Mouse (Mus musculus) neutrophil, adult 65 days (primary cell): ENCODE measurements around the gene Brsk2. TPM values are rescaled to one million over a fixed set of nuclear protein-coding genes. Genes with fewer than 3 reads are reported as not detected.

Experiments
- total RNA-seq: library from RNA; stranded (reverse); gene quantifications from 2 replicates; pipeline ENCODE4 v1.2.4, GENCODE M21; 2023

The Brsk2 gene
- total RNA-seq = not detected in 2 replicates

GRCm38 (mm10) chr7:141948906-141949798 is at the start of gene Brsk2:
Gene Brsk2 (plus strand): TSS chr7:141949751.

GRCm38 (mm10) chr7:141918407-141918806 is 31.1 kb upstream of the Brsk2 start, which contains the start of gene Tollip:
Gene Tollip (minus strand): TSS chr7:141918507.

Other genes with a start within 250 kb of the Brsk2 start
- not detected in 2 replicates for gene Muc5ac, start 160.8 kb upstream of the Brsk2 start, total RNA-seq
- gene Muc5b, start 110.7 kb upstream of the Brsk2 start, total RNA-seq = not detected in 2 replicates
- 86.6 and 106 TPM in 2 replicates for gene Tollip, start 31.2 kb upstream of the Brsk2 start, total RNA-seq
- gene Mob2, start 111.3 kb downstream of the Brsk2 start, total RNA-seq = 36.0 and 67.4 TPM in 2 replicates
- 1.3 and 1.5 TPM in 2 replicates for gene Dusp8, start 146.1 kb downstream of the Brsk2 start, total RNA-seq
- not detected in 2 replicates for gene Gm45618, start 171.0 kb downstream of the Brsk2 start, total RNA-seq
- gene Gm39115, start 186.3 kb downstream of the Brsk2 start, total RNA-seq = not detected in 2 replicates
- not detected in 2 replicates for gene Gm45337, start 194.9 kb downstream of the Brsk2 start, total RNA-seq
- gene Gm29735, start 207.4 kb downstream of the Brsk2 start, total RNA-seq = not detected in 2 replicates
- not detected in 2 replicates for gene Gm4553, start 216.0 kb downstream of the Brsk2 start, total RNA-seq
- not detected in 2 replicates for gene Krtap5-2, start 226.3 kb downstream of the Brsk2 start, total RNA-seq
- not detected in 2 replicates for gene Gm10153, start 240.6 kb downstream of the Brsk2 start, total RNA-seq